Mouse (Mus musculus): ENCODE measurements around the gene Hapln1.

Gene Hapln1

DNA sequence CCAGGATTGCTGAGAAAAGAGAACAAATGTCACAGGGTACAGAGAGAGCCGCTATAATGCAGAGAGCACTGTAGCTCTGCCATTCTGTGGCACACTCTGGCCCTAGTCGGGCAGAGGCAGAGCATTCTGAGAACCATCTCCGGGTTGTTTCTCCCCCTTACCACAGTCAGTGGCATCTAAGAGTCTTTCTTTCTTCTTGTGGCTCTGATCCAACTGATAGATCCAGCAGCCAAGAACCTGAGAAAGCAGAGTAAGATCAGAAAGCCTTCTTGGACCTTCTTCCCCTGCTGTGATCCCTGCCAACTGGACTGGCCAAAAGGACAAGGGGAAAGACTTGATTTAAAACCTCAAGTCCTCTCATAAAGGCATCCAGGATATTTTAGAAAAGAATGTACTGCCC is 63.7 kb downstream of the Hapln1 start:
- no peak for DNase-seq

DNA sequence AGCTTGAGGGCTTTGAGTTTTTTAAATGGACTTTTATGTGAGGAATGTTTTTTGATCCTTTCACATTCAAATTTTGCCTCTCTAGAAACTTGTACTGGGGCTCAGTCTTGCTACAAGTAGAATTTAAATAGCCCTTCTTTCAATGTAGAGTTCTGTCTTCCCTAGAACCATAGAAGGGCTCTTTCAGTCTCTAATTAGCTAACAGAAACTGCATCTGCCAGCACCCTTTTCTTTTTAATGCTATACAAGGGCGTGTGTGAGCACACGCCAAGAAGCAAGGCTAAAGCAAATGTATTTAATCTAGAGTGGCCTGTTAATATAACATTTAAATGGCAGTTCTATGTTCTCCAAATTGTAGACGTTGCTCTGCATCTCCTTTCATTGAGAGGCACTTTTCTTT is 67.8 kb downstream of the Hapln1 start:
- DNase-seq, result no peak

DNA sequence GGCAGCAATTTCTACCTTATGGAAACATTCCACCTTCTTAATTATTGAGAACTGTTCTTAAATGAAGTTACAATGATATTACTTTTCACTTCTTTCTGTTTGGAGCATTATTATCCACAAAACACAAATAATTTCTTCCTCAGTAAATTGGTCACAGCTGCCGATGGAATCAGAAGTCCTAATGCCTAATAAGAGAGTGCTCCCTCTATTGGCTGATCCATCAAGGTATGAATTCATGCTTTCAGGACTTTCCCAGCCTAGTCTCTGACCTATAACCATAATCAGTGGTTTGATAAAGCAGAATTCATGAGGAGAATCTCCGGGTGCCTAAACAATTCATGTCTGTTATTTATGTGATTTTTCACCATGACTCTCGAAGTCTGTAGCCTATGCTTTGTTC is 79.5 kb downstream of the Hapln1 start:
- no peak for DNase-seq

DNA sequence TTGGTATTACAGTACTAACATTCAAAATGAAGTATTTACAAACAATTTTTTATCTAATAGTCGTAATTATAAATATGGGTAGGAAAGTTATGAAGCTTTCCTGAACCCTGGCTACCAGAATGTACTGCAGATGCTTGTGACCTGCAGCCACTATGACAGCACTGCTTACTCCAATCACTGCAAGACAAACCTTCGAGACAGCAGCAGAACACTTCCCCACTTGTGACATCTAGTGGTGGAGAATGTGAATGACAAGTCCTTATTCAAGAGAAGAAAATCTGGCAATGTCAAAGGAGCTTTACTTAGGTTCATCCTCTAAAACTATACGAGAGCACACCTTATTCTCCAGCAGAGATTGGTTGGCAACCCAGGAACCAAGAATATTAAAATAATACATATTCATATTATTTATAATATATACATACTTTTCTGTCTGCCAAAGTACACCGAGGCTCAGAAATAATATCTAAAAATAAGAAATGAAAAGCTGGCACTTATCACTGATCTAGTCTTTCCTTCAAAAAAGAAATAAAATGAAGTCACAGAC is 94.6 kb downstream of the Hapln1 start:
- DNase-seq, result no peak

DNA sequence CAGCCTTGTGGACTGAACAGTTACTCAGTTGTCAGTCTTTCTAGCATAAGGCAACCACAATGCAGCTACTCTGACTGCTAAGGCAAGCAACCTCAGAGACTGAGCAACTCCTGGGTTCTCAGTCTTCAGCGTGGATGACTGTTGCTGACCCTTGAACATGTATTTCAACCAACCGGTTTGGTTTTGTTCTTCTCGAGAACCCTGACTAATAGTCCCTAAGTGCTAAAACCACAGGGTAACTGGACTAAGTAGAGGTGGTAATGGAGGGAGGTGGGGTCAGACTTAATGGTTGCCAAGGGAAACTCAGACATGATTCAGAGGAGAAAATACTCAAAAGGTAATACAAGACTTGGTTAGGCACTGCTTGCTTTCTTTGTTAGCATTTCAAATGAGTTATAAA is 97.4 kb downstream of the Hapln1 start:
- DNase-seq, result no peak

DNA sequence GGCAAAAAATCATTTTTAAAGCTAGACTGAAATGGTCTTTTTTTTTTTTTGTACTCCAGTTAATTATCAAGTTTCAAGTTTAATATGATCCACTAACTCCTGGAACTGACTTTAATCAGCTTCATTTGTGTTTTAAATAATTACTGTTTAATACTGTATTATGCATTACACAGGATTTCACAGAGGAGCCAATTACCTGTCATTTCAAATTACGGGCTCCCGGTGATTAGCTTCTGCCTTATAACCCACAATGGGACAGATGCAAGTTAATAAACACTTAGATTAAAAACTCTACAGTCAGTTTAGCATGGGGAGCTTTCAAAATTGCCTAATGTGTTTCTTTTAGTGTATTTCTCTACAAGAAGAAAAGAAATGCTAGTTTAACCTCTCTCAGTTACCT is 106.0 kb downstream of the Hapln1 start:
- DNase-seq, result no peak

DNA sequence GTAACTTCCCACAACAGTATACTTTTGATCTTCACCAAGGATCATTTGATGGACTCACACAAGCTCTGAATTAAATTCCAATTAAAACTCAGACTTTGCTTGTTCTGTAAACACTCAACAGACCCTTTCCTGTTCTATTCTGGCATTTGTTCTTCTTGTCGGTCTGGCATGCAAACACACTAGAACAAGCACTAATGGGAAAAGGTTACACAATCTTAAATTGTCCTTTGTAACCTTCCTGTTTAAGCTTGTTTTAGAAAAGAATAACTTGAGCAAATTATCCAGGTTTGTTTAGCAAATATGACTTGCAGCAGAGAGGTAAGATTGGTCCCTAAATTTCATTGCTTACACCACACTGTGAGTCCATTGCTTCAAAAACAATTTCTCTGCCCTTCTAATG is 113.2 kb downstream of the Hapln1 start:
- no peak for DNase-seq

DNA sequence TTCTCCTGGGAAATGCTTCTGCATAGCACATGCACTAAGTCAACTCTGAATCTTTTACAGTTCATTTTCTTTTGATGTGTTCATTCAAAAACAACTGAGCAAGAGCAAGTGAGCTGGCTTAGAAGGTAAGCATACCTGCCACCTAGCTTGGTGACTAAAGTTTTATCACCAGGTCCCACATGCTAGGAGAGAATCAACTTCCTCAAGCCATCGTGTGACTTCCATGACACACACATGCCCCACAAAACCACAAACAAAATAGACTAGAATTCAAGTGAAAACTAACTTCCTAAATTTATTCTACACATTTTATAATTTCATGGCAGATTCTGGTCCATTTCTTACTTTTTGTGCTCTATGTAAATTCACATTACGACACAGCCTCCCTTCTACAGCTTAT is 113.7 kb downstream of the Hapln1 start:
- no peak for DNase-seq

DNA sequence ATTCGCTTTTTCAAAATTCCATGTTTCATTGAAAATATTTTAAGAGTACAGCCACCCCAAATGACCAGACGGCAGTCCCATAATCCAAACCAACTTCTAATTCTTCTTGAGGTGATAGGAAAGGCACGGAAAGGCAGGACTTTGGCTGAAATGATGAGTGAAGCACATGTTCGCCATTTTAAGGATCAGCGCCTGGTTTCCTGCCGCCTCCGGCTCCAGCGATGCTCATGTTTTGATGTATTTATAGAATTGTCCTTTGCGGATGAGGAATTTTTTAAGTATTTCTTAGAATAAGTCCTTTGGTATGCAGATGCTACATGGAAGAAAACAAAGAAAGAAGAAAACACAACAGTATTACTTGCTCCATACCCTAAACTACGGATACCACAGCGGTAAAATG is 117.5 kb downstream of the Hapln1 start:
- DNase-seq, result no peak
